Mouse (Mus musculus): ENCODE measurements around the gene Opn1sw.

The Opn1sw gene

GRCm38 (mm10) chr6:29326961-29327360 lies 61.3 kb downstream of the Opn1sw start:
- DNase-seq, result no peak

Data from embryo, embryonic 11 days (tissue).